9 mouse cellular contexts compared by ENCODE assay signal in genomic region chr10:68090197-68090535, GRCm38 (mm10).
A peak's percentile ranks its signal among the peaks of the same experiment; 100 is the strongest.
DNase-seq lines count a peak whose midpoint lies in the region; ATAC-seq and TF ChIP-seq lines count a peak whose summit lies in the region.
"Had no signal": no experiment of that assay in that cellular context is flagged by ENCODE, and none has a peak within 500 bp of the region (broad histone marks: within the 10 kb centered on the region; RNA-seq: fewer than 3 reads in every experiment).

No protein-coding gene starts in this region.

- peaks cover 3% of the 10 kb centered on the region; the same call in 1 of the 2 replicates for H3K36me3 ChIP-seq in stomach, postnatal 0 days (ENCODE audit: control insufficient read depth, insufficient read depth, low read length)
- H3K36me3 ChIP-seq in forebrain, postnatal 0 days (ENCODE audit: insufficient read depth), result no peaks in the 10 kb centered on the region

- no peak overlapping the region for H3K9ac ChIP-seq in stomach, postnatal 0 days (ENCODE audit: low read length)
- H3K9ac ChIP-seq in forebrain, postnatal 0 days, result no peak overlapping the region
- H3K9ac ChIP-seq: liver, embryonic 13.5 days had no signal

- intact Hi-C loops in gastrocnemius, postnatal 36 days (cut with DNase I), result loop anchor here (5.0 kb wide), 1 partner anchor 37 kb away; no protein-coding TSS in a partner anchor

- H3K4me2 ChIP-seq in stomach, postnatal 0 days (replicated peaks; ENCODE audit: low read depth), result no peak overlapping the region
- H3K4me2 ChIP-seq in forebrain, postnatal 0 days (ENCODE audit: low read depth), result no peak overlapping the region
- H3K4me2 ChIP-seq: liver, embryonic 13.5 days had no signal

- ATAC-seq in stomach, postnatal 0 days (ENCODE audit: low FRiP score, low TSS enrichment), result peak; percentile 53; the same call in 1 of the 2 replicates
- ATAC-seq in forebrain, postnatal 0 days, result no peak

- DNase-seq in MN1 (ENCODE audit: low spot score), result peak; percentile 44
- DNase-seq in adrenal gland, postnatal 14 days, result peak; percentile 88
- peak; percentile 71 to 82 for DNase-seq in gastrocnemius, postnatal 36 days
- peak; percentile 85 for DNase-seq in kidney, postnatal 10 days
- peak; percentile 36 for DNase-seq in stomach, postnatal 0 days (ENCODE audit: low spot score)
- no peak for DNase-seq in embryo, embryonic 11 days
- no peak for DNase-seq in left cerebral cortex, adult 11 months (ENCODE audit: low spot score)
- no peak for DNase-seq in forebrain, postnatal 0 days
- DNase-seq: liver, embryonic 13.5 days had no signal

- TF ChIP-seq CTCF in stomach, postnatal 0 days (IDR thresholded peaks at IDR 0.05; ENCODE audit: low read depth), result no peak
- no peak for TF ChIP-seq CTCF in forebrain, postnatal 0 days (IDR thresholded peaks at IDR 0.05; ENCODE audit: low read depth)

- no peak for TF ChIP-seq EP300 in stomach, postnatal 0 days (optimal IDR thresholded peaks at IDR 0.05)

- no peak overlapping the region; the same call in 1 of the 2 replicates for H3K27ac ChIP-seq in stomach, postnatal 0 days (replicated peaks)
- H3K27ac ChIP-seq in forebrain, postnatal 0 days (ENCODE audit: low read depth, low read length), result no peak overlapping the region
- H3K27ac ChIP-seq: liver, embryonic 13.5 days had no signal

- no peaks in the 10 kb centered on the region for H3K4me1 ChIP-seq in stomach, postnatal 0 days (replicated peaks; ENCODE audit: control insufficient read depth, insufficient read depth)
- no peaks in the 10 kb centered on the region for H3K4me1 ChIP-seq in forebrain, postnatal 0 days (ENCODE audit: insufficient read depth)
- H3K4me1 ChIP-seq: liver, embryonic 13.5 days had no signal

- H3K27me3 ChIP-seq in stomach, postnatal 0 days (ENCODE audit: control insufficient read depth, insufficient read depth, low read length), result no peaks in the 10 kb centered on the region
- no peaks in the 10 kb centered on the region for H3K27me3 ChIP-seq in forebrain, postnatal 0 days (ENCODE audit: insufficient read depth, low read length)
- H3K27me3 ChIP-seq: liver, embryonic 13.5 days had no signal

- no peaks in the 10 kb centered on the region for H3K9me3 ChIP-seq in stomach, postnatal 0 days (ENCODE audit: control insufficient read depth, low read length)
- H3K9me3 ChIP-seq in forebrain, postnatal 0 days (ENCODE audit: low read length), result no peaks in the 10 kb centered on the region
- H3K9me3 ChIP-seq: liver, embryonic 13.5 days had no signal

- 39% methylated on average over 4 of the region's 4 CpGs for WGBS in stomach, postnatal 0 days
- WGBS in forebrain, postnatal 0 days, result 58% methylated on average over 4 of the region's 4 CpGs

- H3K4me3 ChIP-seq in stomach, postnatal 0 days (ENCODE audit: low read depth, low read length), result no peak overlapping the region
- no peak overlapping the region for H3K4me3 ChIP-seq in forebrain, postnatal 0 days (ENCODE audit: low read depth, low read length)
- H3K4me3 ChIP-seq: liver, embryonic 13.5 days had no signal

Comparison
In these comparisons a context has a peak if more than half of its experiments do, and no peak if none do; other contexts are left out.
1. DNase-seq: peak in MN1 (single experiment), adrenal gland, postnatal 14 days (single experiment), gastrocnemius, postnatal 36 days (2 of 2), kidney, postnatal 10 days (single experiment) and stomach, postnatal 0 days (single experiment); none in embryo, embryonic 11 days (single experiment), left cerebral cortex, adult 11 months (single experiment) and forebrain, postnatal 0 days (single experiment).